Mouse (Mus musculus): ENCODE measurements around the gene Psmb3.
A peak's percentile ranks its signal among the peaks of the same experiment; 100 is the strongest.

DNA sequence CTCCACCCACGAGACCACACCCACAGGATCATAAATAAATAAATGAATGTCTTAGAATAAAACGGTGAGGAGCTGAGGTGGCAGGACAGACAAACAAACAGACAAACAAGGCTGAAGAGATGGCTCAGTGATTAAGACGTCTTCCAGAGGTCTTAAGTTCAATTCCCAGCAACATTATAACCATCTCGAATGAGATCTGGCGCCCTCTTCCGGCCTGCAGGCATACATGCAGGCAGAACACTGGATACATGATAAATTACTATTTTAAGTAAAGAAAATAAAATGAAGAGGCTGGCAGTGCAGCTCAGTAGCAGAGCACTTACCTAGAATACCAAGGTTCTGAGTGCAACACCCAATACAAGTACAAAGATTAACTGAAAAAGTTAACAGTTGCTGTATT is 35.5 kb downstream of the Psmb3 start:
- TF ChIP-seq POLR2A (IDR thresholded peaks at IDR 0.05; ENCODE audit: insufficient read depth, low read length) (no peak), EP300 (IDR thresholded peaks at IDR 0.05; ENCODE audit: insufficient read depth, low read depth, low read length) (no peak), CTCF (IDR thresholded peaks at IDR 0.05; ENCODE audit: low read depth, low read length) (peak; percentile 68)

Data from ES-Bruce4 (cell line).